Mouse (Mus musculus): Measurements from ENCODE around the gene Diras1. TPM values are rescaled to one million over a fixed set of nuclear protein-coding genes. Genes with fewer than 3 reads are reported as not detected.
"Not testable (repeated sequence)": the region's sequence is repeated elsewhere in the genome, so short reads cannot be mapped to it uniquely, and the experiment has no call there.

The Diras1 gene
- polyA plus RNA-seq, 1 experiment = not detected

DNA sequence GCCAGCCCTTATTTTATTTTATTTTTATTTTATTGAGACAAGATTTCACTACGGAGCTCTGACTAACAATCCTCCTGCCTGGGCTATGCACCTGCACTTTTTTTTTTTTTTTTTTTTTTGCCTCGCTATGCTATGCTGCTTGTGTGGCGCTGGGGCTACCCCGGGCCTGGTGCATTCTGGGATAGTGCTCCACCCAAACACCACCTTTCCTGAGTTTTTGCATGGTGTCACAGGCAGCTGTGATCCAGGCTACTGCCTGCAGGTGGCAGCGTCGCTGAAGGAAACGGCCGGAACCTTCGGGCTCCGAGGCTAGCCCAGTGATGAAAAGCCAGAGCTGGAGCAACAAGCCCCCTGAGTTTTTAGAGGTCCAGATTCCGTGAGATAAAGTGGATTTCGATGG is 26.7 kb downstream of the Diras1 start:
- DNase-seq (ENCODE audit: low read depth) = no peak

DNA sequence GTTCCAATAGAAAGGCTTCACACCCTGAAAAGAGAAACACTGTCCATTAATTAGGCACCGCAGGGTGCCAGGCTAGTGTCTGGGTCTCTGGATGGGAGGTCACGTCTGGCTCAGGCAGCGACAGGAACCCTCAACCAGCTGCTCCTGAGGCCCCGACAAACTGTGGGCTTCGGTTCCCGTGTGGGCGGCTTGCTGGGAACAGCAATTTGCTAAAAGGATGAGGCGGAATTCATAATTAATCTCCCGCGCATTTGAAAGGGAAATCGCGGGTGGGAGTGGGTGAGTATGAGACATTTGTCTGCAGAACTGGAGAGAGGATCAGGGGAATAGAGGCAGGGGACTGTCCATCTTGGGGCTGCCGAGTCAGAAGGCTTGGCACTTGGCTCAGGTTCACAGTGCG is 27.4 kb downstream of the Diras1 start:
- DNase-seq (ENCODE audit: low read depth) = no peak

GRCm38 (mm10) chr10:80997332-80997731 is 28.1 kb downstream of the Diras1 start:
- DNase-seq (ENCODE audit: low read depth) = no peak

DNA sequence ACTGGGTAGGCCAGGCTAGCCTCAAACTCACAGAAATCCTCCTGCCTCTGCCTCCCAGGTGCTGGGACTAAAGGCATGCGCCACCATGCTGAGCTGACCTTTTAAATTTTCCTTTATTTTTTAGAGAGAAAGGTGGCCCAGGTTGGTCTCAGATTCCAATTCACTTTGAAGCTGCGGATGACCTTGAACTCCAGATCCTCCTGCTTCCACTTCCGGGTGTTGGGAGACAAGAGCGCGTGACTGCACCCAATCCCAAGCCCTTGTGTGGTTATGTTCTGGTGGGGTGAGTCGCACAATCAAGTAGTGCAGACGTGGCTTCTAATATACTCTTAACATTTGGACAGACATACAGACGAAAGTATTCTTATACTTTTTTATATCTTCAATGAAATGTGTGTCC is 29.0 kb downstream of the Diras1 start:
- DNase-seq (ENCODE audit: low read depth) = no peak

DNA sequence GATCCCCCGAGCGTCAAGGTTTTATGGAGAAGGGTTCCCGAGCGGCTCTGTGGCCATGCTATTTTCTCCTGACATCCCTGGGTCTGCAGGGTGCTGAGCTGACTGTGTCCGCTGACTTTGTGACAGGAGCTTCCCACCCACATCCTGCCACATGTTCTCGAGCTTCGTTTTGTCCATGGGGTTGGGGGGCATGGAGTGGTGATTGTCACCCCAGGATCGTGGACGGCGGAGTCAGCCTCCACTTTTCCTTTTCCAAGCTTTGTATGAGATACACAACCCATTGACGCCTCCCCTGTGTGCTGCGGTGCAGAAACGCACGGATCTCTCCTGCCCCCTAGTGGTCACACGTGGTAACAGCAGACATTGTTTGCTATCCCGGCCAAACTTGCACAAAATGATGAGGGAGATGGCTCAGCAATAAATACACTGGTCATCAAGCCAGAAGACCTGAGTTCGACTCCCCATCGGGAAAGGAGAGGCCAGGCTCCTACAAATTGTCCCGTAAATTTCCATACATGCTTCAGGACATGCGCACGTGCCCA is 30.3 kb downstream of the Diras1 start:
- no peak for DNase-seq (ENCODE audit: low read depth)

DNA sequence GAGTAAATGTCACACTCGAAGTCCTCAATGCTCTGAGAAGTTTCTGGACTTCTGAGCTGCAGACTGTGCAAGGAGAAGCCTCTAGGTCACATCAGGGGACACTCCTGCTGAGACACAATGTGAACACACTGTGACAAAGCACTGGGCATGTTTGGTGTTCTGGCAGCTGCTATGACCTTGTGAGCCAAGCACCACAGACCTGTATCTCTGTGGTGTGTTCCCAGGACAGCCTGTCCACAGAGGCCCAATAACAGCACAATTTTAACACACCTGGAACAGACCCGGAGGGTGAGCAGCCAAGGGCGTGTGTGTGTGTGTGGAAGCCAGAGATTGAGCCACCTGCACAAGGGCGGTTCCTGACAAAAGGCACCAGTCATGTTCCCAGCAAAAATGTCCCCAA is 30.8 kb downstream of the Diras1 start:
- DNase-seq (ENCODE audit: low read depth) = no peak

- DNase-seq (ENCODE audit: low read depth) = no peak
These were observed 32.2 kb downstream of the Diras1 start for GRCm38 (mm10) chr10:80993276-80993675.

GRCm38 (mm10) chr10:80991945-80992344 is 33.5 kb downstream of the Diras1 start:
- no peak for DNase-seq (ENCODE audit: low read depth)

DNA sequence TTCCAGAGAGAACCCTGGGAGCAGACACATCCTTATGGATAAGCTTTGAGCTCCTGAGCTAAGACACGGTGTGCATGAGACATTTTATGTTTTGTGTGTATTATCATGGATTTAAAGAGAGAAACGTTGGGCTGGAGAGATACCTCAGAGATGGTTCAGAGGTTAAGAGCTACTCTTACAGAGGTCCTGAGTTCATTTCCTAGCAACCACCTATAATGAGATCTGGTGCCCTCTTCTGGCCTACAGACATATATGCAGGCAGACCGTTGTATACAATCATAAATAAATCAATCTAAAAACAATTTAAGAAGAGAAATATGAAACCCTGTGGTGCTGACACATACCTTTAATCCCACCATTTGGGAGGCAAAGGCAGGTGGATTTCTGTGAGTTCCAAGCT is 34.5 kb downstream of the Diras1 start:
- DNase-seq (ENCODE audit: low read depth) = no peak

- DNase-seq (ENCODE audit: low read depth) = no peak
These were observed 35.1 kb downstream of the Diras1 start for GRCm38 (mm10) chr10:80990406-80990805.

GRCm38 (mm10) chr10:80989854-80990253 is 35.6 kb downstream of the Diras1 start:
- not testable (repeated sequence) for DNase-seq (ENCODE audit: low read depth)

DNA sequence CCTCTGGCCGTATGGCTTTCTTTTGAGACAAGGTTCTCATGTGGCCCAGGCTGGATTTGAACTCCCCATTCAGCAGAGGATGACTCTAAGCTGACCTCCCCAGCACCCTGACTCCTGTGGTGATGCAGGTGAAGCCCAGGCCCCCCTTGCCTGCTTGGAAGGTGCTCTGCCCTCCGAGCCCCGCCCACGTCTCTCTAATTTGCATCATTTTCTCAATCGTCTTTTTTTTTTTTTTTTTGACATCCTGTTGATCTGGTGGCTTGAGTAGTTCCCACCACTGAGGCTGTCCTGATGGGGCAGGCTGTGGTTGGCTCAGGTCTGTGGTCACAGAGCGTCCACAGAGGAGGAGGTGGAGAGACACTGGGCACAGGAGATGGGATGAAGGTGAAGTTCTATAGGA is 36.0 kb downstream of the Diras1 start:
- no peak for DNase-seq (ENCODE audit: low read depth)

DNA sequence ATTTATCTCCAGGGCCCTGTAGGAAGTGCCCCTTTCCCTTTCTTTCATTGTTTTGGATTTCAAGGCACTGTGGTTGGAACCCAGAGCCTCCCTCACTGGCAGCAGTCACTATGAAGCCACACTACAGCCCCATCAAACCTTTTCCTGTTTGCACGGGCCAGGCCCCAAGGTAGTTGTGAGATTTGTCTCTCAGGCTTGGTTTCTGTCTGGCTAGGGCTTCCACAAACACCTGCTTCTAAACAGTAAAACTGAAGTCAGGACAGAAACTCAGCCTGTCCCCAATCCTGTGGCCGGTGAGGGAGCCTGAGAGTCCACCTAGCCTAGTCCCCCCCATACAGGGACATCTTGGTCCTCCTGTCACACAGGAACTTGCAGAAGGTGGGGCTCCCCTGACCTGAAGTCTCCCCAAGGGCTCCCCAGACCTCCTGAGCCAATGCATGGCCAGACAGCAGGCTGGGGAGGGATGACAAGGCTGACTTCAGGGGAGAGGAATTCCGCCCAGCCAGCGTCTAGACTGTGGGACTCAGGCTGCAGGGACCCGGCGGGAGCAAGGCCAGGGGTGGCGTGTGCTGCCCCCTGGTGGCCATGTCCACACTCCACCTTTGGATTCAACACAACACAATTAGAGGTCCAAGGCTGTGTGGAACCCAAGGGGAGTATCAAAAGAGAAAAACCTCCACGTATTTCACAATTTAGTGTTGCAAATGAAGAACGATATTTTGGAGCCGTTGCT is 37.6 kb downstream of the Diras1 start:
- no peak for DNase-seq (ENCODE audit: low read depth)

GRCm38 (mm10) chr10:80986754-80987153 is 38.7 kb downstream of the Diras1 start:
- no peak for DNase-seq (ENCODE audit: low read depth)

DNA sequence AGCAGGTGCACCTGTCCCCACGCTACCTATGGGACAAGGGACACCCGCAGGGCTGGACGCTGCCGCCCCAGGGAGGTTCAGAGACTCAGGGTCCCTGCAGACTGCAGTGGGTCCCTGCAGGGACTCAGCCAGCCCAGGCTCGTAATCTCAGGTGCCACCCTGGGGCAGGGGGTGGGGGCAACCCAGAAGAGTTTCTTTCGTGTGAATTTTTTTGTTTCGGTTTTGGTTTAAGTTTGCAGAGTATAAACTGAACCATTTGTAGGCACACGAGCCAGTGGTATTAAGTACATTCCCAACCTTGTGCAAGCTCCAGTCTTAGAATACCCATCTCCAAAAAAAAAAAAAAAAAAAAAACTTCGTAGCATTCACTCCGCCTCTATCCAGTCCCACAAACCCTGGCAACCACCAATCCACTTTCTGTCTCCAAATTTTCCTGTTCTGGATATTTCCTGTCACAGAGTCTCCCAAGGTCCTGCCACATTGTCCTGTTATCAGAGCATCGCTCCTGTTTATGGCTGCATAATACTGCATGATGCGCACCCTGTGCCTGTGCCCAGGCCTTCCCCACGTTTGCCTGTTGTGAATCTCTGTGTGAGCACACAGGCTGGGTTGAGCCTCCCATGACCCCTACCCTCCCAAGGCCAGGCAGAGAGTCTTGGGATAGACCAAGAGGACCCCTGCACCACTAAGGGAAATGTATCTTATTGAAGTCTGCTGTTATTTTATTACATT is 39.3 kb downstream of the Diras1 start:
- DNase-seq (ENCODE audit: low read depth) = no peak

DNA sequence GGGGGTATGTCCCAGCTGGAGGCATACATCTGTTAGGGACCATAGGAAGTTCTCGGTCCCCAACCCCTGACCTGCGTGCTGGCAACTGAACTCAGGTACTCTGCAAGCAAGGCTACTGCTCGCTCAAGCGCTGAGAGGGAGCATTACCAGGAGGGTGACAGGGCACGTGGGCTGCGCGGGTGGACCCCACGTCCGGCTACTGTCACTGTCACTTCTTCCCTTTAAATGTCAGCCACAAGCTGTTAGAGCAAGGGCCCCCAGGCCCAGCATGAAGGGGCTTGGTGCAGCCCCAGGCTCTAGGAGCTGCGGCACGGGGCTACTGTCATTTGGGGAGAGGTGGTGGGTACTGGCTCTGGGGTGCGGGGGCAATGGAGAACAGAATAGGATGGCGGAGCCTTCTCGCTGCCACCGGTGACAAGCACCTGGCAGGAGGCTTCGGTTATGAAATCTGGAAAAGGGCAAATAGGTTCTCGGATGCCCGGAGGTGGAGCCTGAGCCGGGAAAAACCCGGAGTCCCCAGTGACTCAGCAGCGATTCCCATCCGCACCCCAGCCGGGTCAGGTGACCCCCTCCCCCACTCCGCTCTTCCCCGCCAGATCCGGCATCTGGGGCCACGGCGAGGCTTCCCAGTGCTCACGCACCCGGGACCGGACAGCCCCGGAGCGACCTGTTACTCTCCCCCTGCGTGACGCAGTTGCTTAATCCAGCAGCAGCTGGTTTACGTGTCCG is 40.1 kb downstream of the Diras1 start:
- DNase-seq (ENCODE audit: low read depth) = no peak

- no peak for DNase-seq (ENCODE audit: low read depth)
These were observed 41.2 kb downstream of the Diras1 start for GRCm38 (mm10) chr10:80984223-80984622.

DNA sequence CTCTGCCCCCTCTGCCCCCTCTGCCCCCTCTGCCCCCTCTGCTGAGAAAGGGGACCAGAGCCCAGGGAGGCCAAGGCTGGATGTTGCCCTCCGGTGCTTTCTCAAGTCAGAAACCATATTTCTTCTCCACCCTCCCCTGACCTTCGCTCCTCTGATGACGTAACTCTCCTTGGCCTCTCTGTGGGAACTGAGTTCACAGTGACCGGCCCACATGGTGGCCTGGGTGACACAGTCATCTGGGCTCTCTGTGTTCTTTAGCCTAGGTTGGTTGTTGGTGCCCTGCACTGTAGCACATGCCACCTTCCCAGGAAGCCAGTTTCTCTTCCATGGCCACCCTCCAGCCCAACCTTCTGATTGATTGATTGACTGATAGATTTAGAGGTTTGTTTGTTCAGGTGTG is 43.1 kb downstream of the Diras1 start:
- DNase-seq (ENCODE audit: low read depth) = no peak

GRCm38 (mm10) chr10:80981564-80982112 is 43.8 kb downstream of the Diras1 start:
- DNase-seq (ENCODE audit: low read depth) = no peak

- DNase-seq (ENCODE audit: low read depth) = no peak
These were observed 50.0 kb downstream of the Diras1 start for GRCm38 (mm10) chr10:80975478-80975877.

GRCm38 (mm10) chr10:80973722-80974121 is 51.7 kb downstream of the Diras1 start:
- no peak for DNase-seq (ENCODE audit: low read depth)
